Mouse (Mus musculus): Measurements from ENCODE around the gene Mpi. TPM values are rescaled to one million over a fixed set of nuclear protein-coding genes. Genes with fewer than 3 reads are reported as not detected.

Mpi gene
- polyA plus RNA-seq, 1 experiment from 2014 or later, result 44.5 TPM

DNA sequence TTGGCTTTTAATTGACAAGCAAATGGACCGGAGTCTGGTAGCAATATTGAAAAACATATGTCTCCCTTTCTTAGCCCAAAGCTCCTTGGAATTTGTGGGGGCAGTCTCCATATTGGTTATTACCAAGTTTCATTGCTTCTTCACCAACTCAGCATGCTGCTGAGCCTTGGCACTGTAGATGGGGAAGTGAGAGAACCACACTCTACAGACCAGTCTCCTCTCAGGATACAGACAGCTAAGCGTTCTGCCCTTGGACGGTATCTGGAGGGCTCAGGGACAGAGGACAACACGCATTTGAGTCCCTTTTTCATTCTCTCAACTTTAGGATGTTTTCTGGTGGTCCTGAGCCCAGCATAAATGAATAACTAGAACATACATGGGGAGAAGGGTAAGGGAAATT lies 6.1 kb upstream of the Mpi start:
- no peak overlapping the region for H3K9ac ChIP-seq (ENCODE audit: low read depth, low read length)
- H3K4me1 ChIP-seq (ENCODE audit: control insufficient read depth, insufficient read depth, low read length), result peaks cover 21% of the 10 kb centered on the region
- WGBS, result 81% methylated on average over 4 of the region's 4 CpGs
- H3K4me3 ChIP-seq (ENCODE audit: low read depth, low read length), result no peak overlapping the region
- no peaks in the 10 kb centered on the region for H3K36me3 ChIP-seq (ENCODE audit: control insufficient read depth, insufficient read depth, low read length)
- no peak overlapping the region for H3K27ac ChIP-seq (replicated peaks; ENCODE audit: low read depth, low read length)
- ATAC-seq (ENCODE audit: low read depth) (no peak), DNase-seq (ENCODE audit: low spot score) (no peak)
- H3K4me2 ChIP-seq (ENCODE audit: low read depth, low read length), result no peak overlapping the region
- no peaks in the 10 kb centered on the region for H3K27me3 ChIP-seq (replicated peaks; ENCODE audit: control insufficient read depth, insufficient read depth, low read length)
- H3K9me3 ChIP-seq (ENCODE audit: control insufficient read depth, low read length), result no peaks in the 10 kb centered on the region

DNA sequence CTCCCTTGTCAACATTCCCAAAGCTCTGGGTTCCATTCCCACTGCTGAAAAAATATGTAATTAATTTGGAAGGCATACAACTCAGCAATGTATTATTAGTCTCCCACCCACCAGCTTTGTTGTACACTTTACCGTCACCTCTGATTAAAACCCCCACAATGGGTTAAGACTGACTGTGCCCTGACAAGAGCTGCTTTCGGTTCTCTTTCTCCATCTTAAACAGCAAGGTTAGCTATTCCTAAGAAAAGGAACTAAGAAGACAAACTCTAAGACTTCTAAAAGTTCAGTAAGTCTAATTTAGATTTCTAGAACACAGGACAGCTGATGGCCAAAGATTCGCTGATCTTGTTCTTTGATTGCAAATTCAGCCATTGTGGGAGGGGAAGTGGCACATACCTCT lies 4.7 kb upstream of the Mpi start:
- Histone ChIP-seq H3K4me1 (ENCODE audit: control insufficient read depth, insufficient read depth, low read length) (peaks cover 15% of the 10 kb centered on the region), H3K9ac (ENCODE audit: low read depth, low read length) (no peak overlapping the region), H3K9me3 (ENCODE audit: control insufficient read depth, low read length) (no peaks in the 10 kb centered on the region), H3K36me3 (ENCODE audit: control insufficient read depth, insufficient read depth, low read length) (no peaks in the 10 kb centered on the region), H3K4me3 (ENCODE audit: low read depth, low read length) (no peak overlapping the region), H3K27ac (replicated peaks; ENCODE audit: low read depth, low read length) (no peak overlapping the region), H3K27me3 (replicated peaks; ENCODE audit: control insufficient read depth, insufficient read depth, low read length) (no peaks in the 10 kb centered on the region), H3K4me2 (ENCODE audit: low read depth, low read length) (no peak overlapping the region)
- DNase-seq (ENCODE audit: low spot score), result no peak
- no peak for ATAC-seq (ENCODE audit: low read depth)
- 77% methylated on average over 3 of the region's 3 CpGs for WGBS

DNA sequence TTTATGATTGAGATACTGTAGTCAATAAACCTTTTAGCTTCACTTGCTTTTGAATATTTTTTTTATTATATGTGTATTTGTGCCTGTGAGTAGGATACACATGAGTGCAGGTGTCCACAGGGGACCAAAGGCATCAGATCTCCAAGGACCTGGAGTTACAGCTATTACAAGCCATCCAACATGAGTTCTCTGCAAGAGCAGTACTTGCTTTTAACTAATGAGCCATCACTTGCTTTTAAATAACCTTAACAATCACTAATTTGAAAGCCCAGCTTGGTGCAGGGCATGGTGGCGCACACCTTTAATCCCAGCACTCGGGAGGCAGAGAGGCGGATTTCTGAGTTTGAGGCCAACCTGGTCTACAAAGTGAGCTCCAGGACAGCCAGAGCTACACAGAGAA lies 2.2 kb upstream of the Mpi start:
- no peak for DNase-seq (ENCODE audit: low spot score)
- H3K4me1 ChIP-seq (ENCODE audit: control insufficient read depth, insufficient read depth, low read length), result peaks cover 6% of the 10 kb centered on the region; the same call in 1 of the 2 replicates
- H3K36me3 ChIP-seq (ENCODE audit: control insufficient read depth, insufficient read depth, low read length), result peaks cover 13% of the 10 kb centered on the region; the same call in 1 of the 2 replicates
- no peak for ATAC-seq (ENCODE audit: low read depth)
- H3K4me3 ChIP-seq (ENCODE audit: low read depth, low read length), result no peak overlapping the region
- no peak overlapping the region for H3K9ac ChIP-seq (ENCODE audit: low read depth, low read length)
- H3K27me3 ChIP-seq (replicated peaks; ENCODE audit: control insufficient read depth, insufficient read depth, low read length), result no peaks in the 10 kb centered on the region
- no peak overlapping the region for H3K27ac ChIP-seq (replicated peaks; ENCODE audit: low read depth, low read length)
- no peak overlapping the region for H3K4me2 ChIP-seq (ENCODE audit: low read depth, low read length)
- WGBS, result 40% methylated on average over 3 of the region's 3 CpGs
- H3K9me3 ChIP-seq (ENCODE audit: control insufficient read depth, low read length), result no peaks in the 10 kb centered on the region

DNA sequence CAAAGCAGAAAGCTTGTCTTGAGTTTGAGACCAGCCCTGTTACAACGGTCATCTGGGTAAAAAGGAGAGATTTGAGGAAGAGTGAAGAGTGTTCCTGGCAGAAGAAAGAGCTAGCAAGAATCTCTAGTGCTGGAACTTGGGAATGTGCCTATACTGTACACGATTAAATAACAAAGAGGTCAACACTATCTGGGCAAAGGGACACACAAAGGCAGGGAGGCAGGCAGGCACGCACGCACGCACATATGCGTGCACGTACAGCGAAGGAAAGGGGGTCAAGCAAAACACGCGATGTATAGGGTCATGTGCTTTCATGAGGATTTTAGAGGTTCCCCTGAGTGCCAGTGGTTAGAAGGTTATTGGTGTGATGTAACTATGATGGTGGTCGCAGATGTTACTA lies 556 bp upstream of the Mpi start:
- no peak overlapping the region for H3K4me2 ChIP-seq (ENCODE audit: low read depth, low read length)
- DNase-seq (ENCODE audit: low spot score), result no peak
- H3K27ac ChIP-seq (replicated peaks; ENCODE audit: low read depth, low read length), result no peak overlapping the region
- no peak overlapping the region for H3K4me3 ChIP-seq (ENCODE audit: low read depth, low read length)
- WGBS, result 78% methylated on average over 11 of the region's 11 CpGs
- H3K9me3 ChIP-seq (ENCODE audit: control insufficient read depth, low read length), result no peaks in the 10 kb centered on the region
- H3K27me3 ChIP-seq (replicated peaks; ENCODE audit: control insufficient read depth, insufficient read depth, low read length), result no peaks in the 10 kb centered on the region
- H3K36me3 ChIP-seq (ENCODE audit: control insufficient read depth, insufficient read depth, low read length), result peaks cover 27% of the 10 kb centered on the region
- ATAC-seq (ENCODE audit: low read depth), result no peak
- H3K9ac ChIP-seq (ENCODE audit: low read depth, low read length), result no peak overlapping the region
- H3K4me1 ChIP-seq (ENCODE audit: control insufficient read depth, insufficient read depth, low read length), result peaks cover 6% of the 10 kb centered on the region; the same call in 1 of the 2 replicates

DNA sequence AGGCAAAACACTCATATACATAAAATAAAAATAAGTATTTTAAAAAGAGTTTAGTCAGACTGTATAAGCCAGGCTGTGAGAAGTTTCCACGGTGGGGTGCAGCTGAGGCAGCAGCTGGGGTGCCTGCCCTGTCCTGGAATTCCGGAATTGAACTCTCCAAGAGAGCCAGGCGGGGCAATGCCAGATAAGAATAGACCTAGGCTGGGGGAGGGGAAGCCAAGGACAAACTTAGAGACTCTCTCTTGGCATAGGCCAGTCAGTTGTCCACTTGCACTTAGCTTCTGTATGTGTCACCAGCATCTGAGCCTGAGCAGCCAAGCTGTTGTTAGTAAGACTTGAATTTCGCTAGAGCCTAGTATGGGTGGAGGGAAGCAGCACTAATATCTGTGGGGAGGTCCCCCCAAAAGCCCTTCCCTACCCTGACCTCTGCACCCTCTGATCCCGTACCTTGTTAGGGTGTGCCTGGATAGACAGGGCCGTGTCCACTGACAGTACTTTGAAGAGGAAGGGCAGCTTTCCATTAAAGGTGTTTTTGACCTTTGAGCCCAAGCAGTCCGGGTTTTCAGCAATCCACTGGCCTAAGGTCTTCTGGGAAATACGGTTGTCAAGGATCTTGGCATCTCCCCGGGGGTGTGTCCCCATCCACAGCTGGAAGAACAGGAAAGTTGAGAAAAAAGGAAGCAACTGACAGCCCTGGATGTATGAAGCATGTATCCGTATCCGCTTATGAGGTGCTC lies 2.3 kb downstream of the Mpi start:
- H3K36me3 ChIP-seq (ENCODE audit: control insufficient read depth, insufficient read depth, low read length), result peaks cover 52% of the 10 kb centered on the region
- peaks cover 6% of the 10 kb centered on the region; the same call in 1 of the 2 replicates for H3K4me1 ChIP-seq (ENCODE audit: control insufficient read depth, insufficient read depth, low read length)
- H3K4me3 ChIP-seq (ENCODE audit: low read depth, low read length), result no peak overlapping the region
- peak; percentile 28 for DNase-seq (ENCODE audit: low spot score)
- 83% methylated on average over 11 of the region's 11 CpGs for WGBS
- no peaks in the 10 kb centered on the region for H3K9me3 ChIP-seq (ENCODE audit: control insufficient read depth, low read length)
- no peak overlapping the region for H3K27ac ChIP-seq (replicated peaks; ENCODE audit: low read depth, low read length)
- no peaks in the 10 kb centered on the region for H3K27me3 ChIP-seq (replicated peaks; ENCODE audit: control insufficient read depth, insufficient read depth, low read length)
- ATAC-seq (ENCODE audit: low read depth), result no peak
- H3K4me2 ChIP-seq (ENCODE audit: low read depth, low read length), result no peak overlapping the region
- H3K9ac ChIP-seq (ENCODE audit: low read depth, low read length), result no peak overlapping the region

DNA sequence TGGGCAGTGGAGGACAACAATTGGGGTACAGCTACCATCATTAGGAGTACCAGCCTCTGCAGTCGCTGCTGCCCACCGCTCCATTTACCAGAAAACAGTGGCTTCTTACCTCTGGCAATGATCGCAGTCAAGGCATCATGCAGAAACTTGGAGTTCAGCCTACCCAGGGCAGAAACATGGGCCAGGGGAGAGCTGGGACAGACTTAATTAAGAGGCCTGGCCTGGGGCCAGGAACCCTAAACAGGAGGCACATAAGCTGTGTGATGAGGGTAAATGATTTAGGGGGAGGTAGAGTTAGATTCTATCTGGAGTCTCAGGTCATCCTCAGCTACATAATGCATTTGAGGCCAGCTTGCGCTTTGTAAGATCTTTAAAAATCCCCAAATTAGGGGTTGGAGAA lies 3.4 kb downstream of the Mpi start:
- Histone ChIP-seq H3K9ac (ENCODE audit: low read depth, low read length) (no peak overlapping the region), H3K9me3 (ENCODE audit: control insufficient read depth, low read length) (no peaks in the 10 kb centered on the region), H3K27me3 (replicated peaks; ENCODE audit: control insufficient read depth, insufficient read depth, low read length) (no peaks in the 10 kb centered on the region), H3K4me2 (ENCODE audit: low read depth, low read length) (no peak overlapping the region), H3K27ac (replicated peaks; ENCODE audit: low read depth, low read length) (no peak overlapping the region), H3K4me1 (ENCODE audit: control insufficient read depth, insufficient read depth, low read length) (peaks cover 6% of the 10 kb centered on the region; the same call in 1 of the 2 replicates), H3K36me3 (ENCODE audit: control insufficient read depth, insufficient read depth, low read length) (peaks cover 63% of the 10 kb centered on the region), H3K4me3 (ENCODE audit: low read depth, low read length) (no peak overlapping the region)
- WGBS, result 90% methylated on average over 4 of the region's 4 CpGs
- ATAC-seq (ENCODE audit: low read depth) (no peak), DNase-seq (ENCODE audit: low spot score) (no peak)

DNA sequence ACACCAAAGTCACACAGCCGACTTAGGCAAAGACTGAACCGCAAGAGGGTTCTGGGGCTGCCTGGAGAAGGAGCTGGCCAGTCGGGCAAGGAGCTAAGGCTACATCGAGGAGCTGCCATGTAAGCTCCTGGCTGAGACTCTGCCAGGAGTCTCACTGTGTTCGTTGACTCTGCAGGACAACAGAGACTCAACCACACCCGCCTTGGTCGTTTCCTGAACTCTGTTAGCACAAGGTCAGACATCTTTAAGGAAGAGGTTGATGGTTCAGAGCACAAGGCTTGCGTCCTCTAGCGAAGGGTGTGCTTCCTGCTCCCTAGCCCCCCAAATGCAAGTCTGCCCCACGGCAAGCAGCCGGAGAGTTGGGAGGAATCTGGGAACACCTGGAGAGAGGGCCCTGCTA lies 4.7 kb downstream of the Mpi start:
- H3K9ac ChIP-seq (ENCODE audit: low read depth, low read length), result no peak overlapping the region
- no peak overlapping the region for H3K4me2 ChIP-seq (ENCODE audit: low read depth, low read length)
- peaks cover 76% of the 10 kb centered on the region for H3K36me3 ChIP-seq (ENCODE audit: control insufficient read depth, insufficient read depth, low read length)
- no peak for ATAC-seq (ENCODE audit: low read depth)
- no peak overlapping the region for H3K4me3 ChIP-seq (ENCODE audit: low read depth, low read length)
- H3K27ac ChIP-seq (replicated peaks; ENCODE audit: low read depth, low read length), result no peak overlapping the region
- DNase-seq (ENCODE audit: low spot score), result no peak
- WGBS, result 89% methylated on average over 11 of the region's 11 CpGs
- peaks cover 6% of the 10 kb centered on the region; the same call in 1 of the 2 replicates for H3K4me1 ChIP-seq (ENCODE audit: control insufficient read depth, insufficient read depth, low read length)
- no peaks in the 10 kb centered on the region for H3K27me3 ChIP-seq (replicated peaks; ENCODE audit: control insufficient read depth, insufficient read depth, low read length)
- H3K9me3 ChIP-seq (ENCODE audit: control insufficient read depth, low read length), result no peaks in the 10 kb centered on the region

DNA sequence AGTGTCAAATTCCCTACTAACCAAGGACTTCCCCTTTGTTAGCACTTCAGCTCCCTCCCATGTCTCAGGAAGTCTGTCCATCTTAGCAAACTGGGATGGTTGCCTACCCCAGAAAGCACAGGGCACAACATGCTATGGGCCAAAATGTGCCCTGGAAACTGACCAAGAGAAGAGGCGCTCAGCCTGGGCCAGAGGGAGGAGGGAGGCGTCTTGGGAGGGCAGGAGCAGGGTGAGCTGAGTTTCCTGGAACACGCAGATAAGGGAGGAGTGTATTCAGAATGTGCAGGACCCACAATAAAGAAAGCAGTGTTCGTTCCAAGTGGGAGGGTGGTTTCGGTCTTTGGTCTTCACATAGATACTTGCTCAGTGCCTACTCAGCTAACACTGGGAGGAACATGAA lies 5.3 kb downstream of the Mpi start:
- Histone ChIP-seq H3K4me3 (ENCODE audit: low read depth, low read length) (no peak overlapping the region), H3K36me3 (ENCODE audit: control insufficient read depth, insufficient read depth, low read length) (peaks cover 82% of the 10 kb centered on the region), H3K9me3 (ENCODE audit: control insufficient read depth, low read length) (no peaks in the 10 kb centered on the region), H3K27me3 (replicated peaks; ENCODE audit: control insufficient read depth, insufficient read depth, low read length) (no peaks in the 10 kb centered on the region), H3K9ac (ENCODE audit: low read depth, low read length) (no peak overlapping the region), H3K4me2 (ENCODE audit: low read depth, low read length) (no peak overlapping the region), H3K4me1 (ENCODE audit: control insufficient read depth, insufficient read depth, low read length) (peaks cover 6% of the 10 kb centered on the region; the same call in 1 of the 2 replicates), H3K27ac (replicated peaks; ENCODE audit: low read depth, low read length) (no peak overlapping the region)
- WGBS, result 85% methylated on average over 5 of the region's 5 CpGs
- ATAC-seq (ENCODE audit: low read depth) (no peak), DNase-seq (ENCODE audit: low spot score) (no peak)

DNA sequence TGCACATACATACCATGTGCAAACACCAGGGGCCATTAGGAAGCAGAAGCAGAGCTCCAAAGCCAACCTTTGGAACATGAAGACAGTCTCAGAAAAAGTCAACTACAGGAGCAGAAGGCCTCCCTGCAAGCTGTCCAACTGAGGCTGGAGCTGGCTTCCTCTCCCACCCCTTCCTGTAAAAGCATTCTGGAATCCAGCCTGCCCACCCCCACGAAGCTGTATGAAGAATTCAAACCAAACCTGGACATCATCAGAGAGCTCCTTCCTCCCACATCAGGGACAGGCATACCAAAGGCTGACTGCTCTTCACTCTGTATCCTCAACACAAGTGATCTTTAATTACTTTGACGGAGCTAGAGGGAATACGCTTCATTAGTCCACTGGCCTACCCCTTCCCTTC lies 8.6 kb downstream of the Mpi start:
- H3K4me3 ChIP-seq (ENCODE audit: low read depth, low read length), result no peak overlapping the region
- H3K4me2 ChIP-seq (ENCODE audit: low read depth, low read length), result no peak overlapping the region
- H3K36me3 ChIP-seq (ENCODE audit: control insufficient read depth, insufficient read depth, low read length), result peaks cover 77% of the 10 kb centered on the region
- H3K9ac ChIP-seq (ENCODE audit: low read depth, low read length), result no peak overlapping the region
- H3K27ac ChIP-seq (replicated peaks; ENCODE audit: low read depth, low read length), result no peak overlapping the region
- ATAC-seq (ENCODE audit: low read depth) (no peak), DNase-seq (ENCODE audit: low spot score) (no peak)
- no peaks in the 10 kb centered on the region for H3K4me1 ChIP-seq (ENCODE audit: control insufficient read depth, insufficient read depth, low read length)
- H3K9me3 ChIP-seq (ENCODE audit: control insufficient read depth, low read length), result no peaks in the 10 kb centered on the region
- 79% methylated on average over 3 of the region's 3 CpGs for WGBS
- no peaks in the 10 kb centered on the region for H3K27me3 ChIP-seq (replicated peaks; ENCODE audit: control insufficient read depth, insufficient read depth, low read length)

All from embryonic facial prominence, embryonic 14.5 days (tissue).